Mouse (Mus musculus): ENCODE results near the gene Smbd1. TPM values are rescaled to one million over a fixed set of nuclear protein-coding genes. Genes with fewer than 3 reads are reported as not detected.

Smbd1 gene
- polyA plus RNA-seq, 1 experiment from 2014 or later: not detected

- Histone ChIP-seq H3K9ac (no peak overlapping the region), H3K9me3 (ENCODE audit: control insufficient read depth, low read length) (no peaks in the 10 kb centered on the region), H3K27ac (no peak overlapping the region), H3K36me3 (replicated peaks; ENCODE audit: control insufficient read depth, insufficient read depth) (peaks cover 65% of the 10 kb centered on the region), H3K27me3 (ENCODE audit: control insufficient read depth, insufficient read depth, low read length) (no peaks in the 10 kb centered on the region), H3K4me3 (replicated peaks; ENCODE audit: low read length) (no peak overlapping the region), H3K4me2 (replicated peaks) (no peak overlapping the region), H3K4me1 (replicated peaks; ENCODE audit: control insufficient read depth, insufficient read depth, low read length) (no peaks in the 10 kb centered on the region)
- WGBS: 91% methylated on average over 11 of the region's 11 CpGs
- ATAC-seq (ENCODE audit: low FRiP score): no peak
- DNase-seq (ENCODE audit: low spot score): no peak
Observed at GRCm38 (mm10) chr16:32829104-32829503, 18.8 kb upstream of the Smbd1 start.

DNA sequence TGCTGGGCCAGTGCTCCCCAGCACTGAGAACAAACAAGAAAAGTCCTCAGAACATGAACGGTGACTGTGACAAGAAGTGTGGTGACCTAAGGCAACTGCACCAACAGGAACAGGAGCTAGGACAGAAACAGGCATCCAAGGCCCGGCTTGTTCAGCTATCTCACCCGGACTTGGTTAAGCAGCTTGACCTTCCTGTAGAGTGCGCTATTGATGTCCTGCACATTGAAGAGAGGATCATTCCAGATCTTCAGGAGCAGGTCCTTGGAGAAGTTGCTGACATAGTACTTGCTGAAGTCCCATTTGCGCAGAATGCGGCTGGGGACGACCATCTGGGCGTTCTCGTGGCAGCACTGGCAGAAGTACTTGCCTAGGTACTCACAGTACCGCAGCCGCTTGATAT is 16.2 kb upstream of the Smbd1 start:
- Histone ChIP-seq H3K4me1 (replicated peaks; ENCODE audit: control insufficient read depth, insufficient read depth, low read length) (no peaks in the 10 kb centered on the region), H3K9ac (no peak overlapping the region), H3K4me3 (replicated peaks; ENCODE audit: low read length) (no peak overlapping the region), H3K27ac (no peak overlapping the region), H3K9me3 (ENCODE audit: control insufficient read depth, low read length) (no peaks in the 10 kb centered on the region), H3K27me3 (ENCODE audit: control insufficient read depth, insufficient read depth, low read length) (no peaks in the 10 kb centered on the region), H3K36me3 (replicated peaks; ENCODE audit: control insufficient read depth, insufficient read depth) (peaks cover 82% of the 10 kb centered on the region), H3K4me2 (replicated peaks) (no peak overlapping the region)
- ATAC-seq (ENCODE audit: low FRiP score) (no peak), DNase-seq (ENCODE audit: low spot score) (no peak)
- WGBS: 97% methylated on average over 11 of the region's 11 CpGs

DNA sequence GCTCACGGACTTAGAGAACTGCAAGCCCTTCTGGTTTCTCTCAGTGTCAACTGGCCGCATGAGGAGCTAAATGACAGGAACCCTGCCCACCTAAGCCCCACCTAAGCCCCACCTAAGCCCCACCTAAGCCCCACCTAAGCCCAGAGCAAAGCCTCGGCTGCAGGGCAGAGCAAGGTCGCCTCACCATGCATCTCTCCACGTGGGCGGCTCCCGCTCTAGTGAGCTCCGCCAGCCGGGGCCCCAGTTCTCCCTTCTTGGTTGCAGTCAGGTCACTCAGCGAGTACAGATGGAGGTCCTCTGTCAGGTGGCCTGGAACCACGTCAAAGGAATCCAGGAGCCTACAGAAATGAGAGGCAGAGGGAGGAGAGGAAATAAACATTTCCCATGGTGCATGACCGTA is 15.1 kb upstream of the Smbd1 start:
- Histone ChIP-seq H3K27me3 (ENCODE audit: control insufficient read depth, insufficient read depth, low read length) (no peaks in the 10 kb centered on the region), H3K9me3 (ENCODE audit: control insufficient read depth, low read length) (no peaks in the 10 kb centered on the region), H3K36me3 (replicated peaks; ENCODE audit: control insufficient read depth, insufficient read depth) (peaks cover 82% of the 10 kb centered on the region), H3K4me2 (replicated peaks) (no peak overlapping the region), H3K4me1 (replicated peaks; ENCODE audit: control insufficient read depth, insufficient read depth, low read length) (no peaks in the 10 kb centered on the region), H3K9ac (no peak overlapping the region), H3K4me3 (replicated peaks; ENCODE audit: low read length) (no peak overlapping the region), H3K27ac (no peak overlapping the region)
- no peak for DNase-seq (ENCODE audit: low spot score)
- WGBS: 86% methylated on average over 12 of the region's 12 CpGs
- no peak for ATAC-seq (ENCODE audit: low FRiP score)

GRCm38 (mm10) chr16:32824061-32824460 is 13.8 kb upstream of the Smbd1 start:
- H3K4me2 ChIP-seq (replicated peaks): no peak overlapping the region
- no peak for DNase-seq (ENCODE audit: low spot score)
- WGBS: 94% methylated on average over 13 of the region's 13 CpGs
- H3K9me3 ChIP-seq (ENCODE audit: control insufficient read depth, low read length): no peaks in the 10 kb centered on the region
- no peaks in the 10 kb centered on the region for H3K27me3 ChIP-seq (ENCODE audit: control insufficient read depth, insufficient read depth, low read length)
- H3K9ac ChIP-seq: no peak overlapping the region
- peaks cover 78% of the 10 kb centered on the region for H3K36me3 ChIP-seq (replicated peaks; ENCODE audit: control insufficient read depth, insufficient read depth)
- no peaks in the 10 kb centered on the region for H3K4me1 ChIP-seq (replicated peaks; ENCODE audit: control insufficient read depth, insufficient read depth, low read length)
- ATAC-seq (ENCODE audit: low FRiP score): no peak
- H3K27ac ChIP-seq: no peak overlapping the region
- H3K4me3 ChIP-seq (replicated peaks; ENCODE audit: low read length): no peak overlapping the region

GRCm38 (mm10) chr16:32823487-32823886 is 13.2 kb upstream of the Smbd1 start:
- Histone ChIP-seq H3K4me1 (replicated peaks; ENCODE audit: control insufficient read depth, insufficient read depth, low read length) (no peaks in the 10 kb centered on the region), H3K27me3 (ENCODE audit: control insufficient read depth, insufficient read depth, low read length) (no peaks in the 10 kb centered on the region), H3K9me3 (ENCODE audit: control insufficient read depth, low read length) (no peaks in the 10 kb centered on the region), H3K4me2 (replicated peaks) (no peak overlapping the region), H3K4me3 (replicated peaks; ENCODE audit: low read length) (no peak overlapping the region), H3K36me3 (replicated peaks; ENCODE audit: control insufficient read depth, insufficient read depth) (peaks cover 72% of the 10 kb centered on the region), H3K27ac (no peak overlapping the region), H3K9ac (no peak overlapping the region)
- ATAC-seq (ENCODE audit: low FRiP score) (no peak), DNase-seq (ENCODE audit: low spot score) (no peak)
- 95% methylated on average over 8 of the region's 8 CpGs for WGBS

- ATAC-seq (ENCODE audit: low FRiP score) (no peak), DNase-seq (ENCODE audit: low spot score) (no peak)
- H3K36me3 ChIP-seq (replicated peaks; ENCODE audit: control insufficient read depth, insufficient read depth): peaks cover 66% of the 10 kb centered on the region
- H3K4me3 ChIP-seq (replicated peaks; ENCODE audit: low read length): no peak overlapping the region
- WGBS: 87% methylated on average over 5 of the region's 5 CpGs
- H3K4me2 ChIP-seq (replicated peaks): no peak overlapping the region
- H3K27me3 ChIP-seq (ENCODE audit: control insufficient read depth, insufficient read depth, low read length): no peaks in the 10 kb centered on the region
- no peak overlapping the region for H3K27ac ChIP-seq
- no peaks in the 10 kb centered on the region for H3K4me1 ChIP-seq (replicated peaks; ENCODE audit: control insufficient read depth, insufficient read depth, low read length)
- H3K9me3 ChIP-seq (ENCODE audit: control insufficient read depth, low read length): no peaks in the 10 kb centered on the region
- no peak overlapping the region for H3K9ac ChIP-seq
Observed at GRCm38 (mm10) chr16:32822881-32823280, 12.6 kb upstream of the Smbd1 start.

GRCm38 (mm10) chr16:32822450-32822827 is 12.2 kb upstream of the Smbd1 start:
- H3K27ac ChIP-seq: no peak overlapping the region
- H3K27me3 ChIP-seq (ENCODE audit: control insufficient read depth, insufficient read depth, low read length): no peaks in the 10 kb centered on the region
- H3K4me1 ChIP-seq (replicated peaks; ENCODE audit: control insufficient read depth, insufficient read depth, low read length): no peaks in the 10 kb centered on the region
- no peak for DNase-seq (ENCODE audit: low spot score)
- 86% methylated on average over 6 of the region's 6 CpGs for WGBS
- ATAC-seq (ENCODE audit: low FRiP score): no peak
- H3K4me3 ChIP-seq (replicated peaks; ENCODE audit: low read length): no peak overlapping the region
- H3K4me2 ChIP-seq (replicated peaks): no peak overlapping the region
- H3K9me3 ChIP-seq (ENCODE audit: control insufficient read depth, low read length): no peaks in the 10 kb centered on the region
- peaks cover 62% of the 10 kb centered on the region for H3K36me3 ChIP-seq (replicated peaks; ENCODE audit: control insufficient read depth, insufficient read depth)
- no peak overlapping the region for H3K9ac ChIP-seq

DNA sequence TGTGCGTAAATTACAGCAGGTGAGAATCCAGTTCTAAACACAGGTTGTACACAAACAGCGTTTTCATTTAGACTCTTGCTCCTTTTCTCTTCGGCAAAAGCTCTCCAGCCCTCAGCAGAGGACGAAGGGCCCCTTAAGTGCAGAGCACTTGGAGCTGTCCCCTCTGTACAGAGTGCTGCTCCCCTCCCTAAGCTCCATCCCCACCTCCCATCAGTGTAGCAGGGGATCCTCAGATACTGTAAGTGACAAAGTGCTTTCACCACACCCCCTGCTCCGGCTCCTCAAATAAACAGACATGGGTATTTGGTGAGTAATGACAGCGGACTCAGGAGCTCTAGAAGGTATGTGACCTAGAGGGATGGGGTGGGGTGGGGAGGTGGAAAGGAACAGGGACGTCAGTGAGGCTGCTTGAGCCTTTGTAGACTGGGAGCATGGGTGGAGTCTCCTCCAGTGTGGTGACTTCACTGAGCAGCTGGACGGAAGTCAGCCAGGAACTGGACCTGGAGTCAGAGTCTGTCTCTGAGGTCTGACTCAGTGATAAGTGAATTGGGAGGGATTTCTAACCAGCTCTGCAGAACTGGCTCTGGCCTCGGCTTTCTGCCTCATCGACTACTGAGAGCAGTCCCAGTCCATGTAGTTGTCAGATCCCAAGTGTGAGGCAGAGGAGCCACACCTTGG is 11.6 kb upstream of the Smbd1 start:
- H3K4me2 ChIP-seq (replicated peaks): no peak overlapping the region
- no peak for ATAC-seq (ENCODE audit: low FRiP score)
- H3K4me3 ChIP-seq (replicated peaks; ENCODE audit: low read length): no peak overlapping the region
- no peaks in the 10 kb centered on the region for H3K4me1 ChIP-seq (replicated peaks; ENCODE audit: control insufficient read depth, insufficient read depth, low read length)
- H3K36me3 ChIP-seq (replicated peaks; ENCODE audit: control insufficient read depth, insufficient read depth): peaks cover 57% of the 10 kb centered on the region
- no peak overlapping the region for H3K27ac ChIP-seq
- H3K27me3 ChIP-seq (ENCODE audit: control insufficient read depth, insufficient read depth, low read length): no peaks in the 10 kb centered on the region
- DNase-seq (ENCODE audit: low spot score): no peak
- H3K9ac ChIP-seq: no peak overlapping the region
- WGBS: 79% methylated on average over 10 of the region's 10 CpGs
- H3K9me3 ChIP-seq (ENCODE audit: control insufficient read depth, low read length): no peaks in the 10 kb centered on the region

- H3K4me3 ChIP-seq (replicated peaks; ENCODE audit: low read length): no peak overlapping the region
- H3K4me2 ChIP-seq (replicated peaks): no peak overlapping the region
- H3K27me3 ChIP-seq (ENCODE audit: control insufficient read depth, insufficient read depth, low read length): no peaks in the 10 kb centered on the region
- 92% methylated on average over 5 of the region's 5 CpGs for WGBS
- ATAC-seq (ENCODE audit: low FRiP score) (no peak), DNase-seq (ENCODE audit: low spot score) (no peak)
- H3K36me3 ChIP-seq (replicated peaks; ENCODE audit: control insufficient read depth, insufficient read depth): peaks cover 24% of the 10 kb centered on the region
- no peak overlapping the region for H3K27ac ChIP-seq
- H3K4me1 ChIP-seq (replicated peaks; ENCODE audit: control insufficient read depth, insufficient read depth, low read length): peaks cover 11% of the 10 kb centered on the region; the same call in 1 of the 2 replicates
- H3K9me3 ChIP-seq (ENCODE audit: control insufficient read depth, low read length): no peaks in the 10 kb centered on the region
- H3K9ac ChIP-seq: no peak overlapping the region
Observed at GRCm38 (mm10) chr16:32818441-32818840, 8.2 kb upstream of the Smbd1 start.

GRCm38 (mm10) chr16:32818036-32818435 is 7.8 kb upstream of the Smbd1 start:
- no peak overlapping the region for H3K27ac ChIP-seq
- WGBS: 94% methylated on average over 4 of the region's 4 CpGs
- H3K36me3 ChIP-seq (replicated peaks; ENCODE audit: control insufficient read depth, insufficient read depth): peaks cover 20% of the 10 kb centered on the region
- no peak overlapping the region for H3K4me3 ChIP-seq (replicated peaks; ENCODE audit: low read length)
- DNase-seq (ENCODE audit: low spot score) (no peak), ATAC-seq (ENCODE audit: low FRiP score) (no peak)
- H3K9ac ChIP-seq: no peak overlapping the region
- H3K9me3 ChIP-seq (ENCODE audit: control insufficient read depth, low read length): no peaks in the 10 kb centered on the region
- H3K27me3 ChIP-seq (ENCODE audit: control insufficient read depth, insufficient read depth, low read length): no peaks in the 10 kb centered on the region
- no peak overlapping the region for H3K4me2 ChIP-seq (replicated peaks)
- H3K4me1 ChIP-seq (replicated peaks; ENCODE audit: control insufficient read depth, insufficient read depth, low read length): peaks cover 11% of the 10 kb centered on the region; the same call in 1 of the 2 replicates

Measured in hindbrain, embryonic 14.5 days (tissue).